In the genomic region with DNA sequence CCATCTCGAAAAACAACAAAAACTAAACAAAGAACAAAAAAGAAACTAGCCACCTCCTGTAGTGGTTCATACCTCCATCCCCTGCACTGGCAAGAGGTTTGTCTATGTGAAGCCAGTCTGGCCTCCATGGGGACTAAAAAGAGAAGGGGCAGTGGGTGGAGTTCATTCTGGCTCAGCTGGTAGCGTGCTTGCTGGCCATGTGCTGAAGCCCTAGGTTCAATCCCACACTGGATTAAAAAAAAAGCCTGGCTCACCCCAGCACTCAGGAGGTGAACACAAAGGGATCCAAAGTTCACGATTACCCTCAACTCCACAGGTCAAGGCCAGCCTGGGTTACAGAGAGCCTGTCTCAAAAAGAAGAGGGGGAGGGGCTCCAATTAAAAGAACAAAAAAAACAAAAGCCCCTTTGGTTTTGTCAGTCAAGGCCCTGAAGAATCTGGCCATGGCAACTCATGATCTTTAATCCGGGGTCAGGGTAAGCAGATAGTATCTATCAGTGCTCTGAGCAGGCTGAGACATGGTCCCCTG, we compare ENCODE assay signal across 30 mouse cellular contexts. TPM values are rescaled to one million over a fixed set of nuclear protein-coding genes. Genes with fewer than 3 reads are reported as not detected.
A peak's percentile ranks its signal among the peaks of the same experiment; 100 is the strongest.
DNase-seq lines count a peak whose midpoint lies in the region; ATAC-seq lines count a peak whose summit lies in the region.
"Had no signal": no experiment of that assay in that cellular context is flagged by ENCODE, and none has a peak within 500 bp of the region (broad histone marks: within the 10 kb centered on the region; RNA-seq: fewer than 3 reads in every experiment).

No protein-coding gene starts in this region.

- no peak for ATAC-seq in heart, embryonic 13.5 days (ENCODE audit: extremely low read depth, insufficient number of reproducible peaks, low FRiP score, low TSS enrichment)
- no peak for ATAC-seq in midbrain, embryonic 13.5 days
- ATAC-seq: forebrain, postnatal 0 days had no signal

- no peaks in the 10 kb centered on the region for H3K27me3 ChIP-seq in heart, embryonic 13.5 days (replicated peaks)
- H3K27me3 ChIP-seq in midbrain, embryonic 10.5 days (ENCODE audit: low read depth, poor library complexity, severe bottlenecking) = peaks cover 16% of the 10 kb centered on the region
- H3K27me3 ChIP-seq in midbrain, embryonic 13.5 days = no peaks in the 10 kb centered on the region
- H3K27me3 ChIP-seq: embryonic facial prominence, embryonic 13.5 days; hindbrain, embryonic 15.5 days; limb, embryonic 15.5 days; neural tube, embryonic 12.5 days had no signal

- no peak overlapping the region for H3K27ac ChIP-seq in heart, embryonic 13.5 days (replicated peaks)
- H3K27ac ChIP-seq in midbrain, embryonic 10.5 days (replicated peaks) = peak overlapping the region; percentile 33
- no peak overlapping the region for H3K27ac ChIP-seq in midbrain, embryonic 13.5 days
- H3K27ac ChIP-seq: embryonic facial prominence, embryonic 13.5 days; hindbrain, embryonic 15.5 days; limb, embryonic 10.5 days; limb, embryonic 15.5 days; macrophage; neural tube, embryonic 12.5 days; stomach, postnatal 0 days had no signal

- H3K36me3 ChIP-seq in heart, embryonic 13.5 days = no peaks in the 10 kb centered on the region
- H3K36me3 ChIP-seq in midbrain, embryonic 10.5 days = no peaks in the 10 kb centered on the region
- H3K36me3 ChIP-seq in midbrain, embryonic 13.5 days = no peaks in the 10 kb centered on the region
- H3K36me3 ChIP-seq: embryonic facial prominence, embryonic 13.5 days; hindbrain, embryonic 15.5 days; limb, embryonic 10.5 days; limb, embryonic 15.5 days; neural tube, embryonic 12.5 days had no signal

- 62% methylated on average over 4 of the region's 4 CpGs for WGBS in heart, embryonic 13.5 days
- WGBS in midbrain, embryonic 10.5 days = 62% methylated on average over 4 of the region's 4 CpGs
- WGBS in midbrain, embryonic 13.5 days = 58% methylated on average over 4 of the region's 4 CpGs

- H3K4me2 ChIP-seq in heart, embryonic 13.5 days = no peak overlapping the region
- H3K4me2 ChIP-seq in midbrain, embryonic 13.5 days (replicated peaks) = no peak overlapping the region
- H3K4me2 ChIP-seq: embryonic facial prominence, embryonic 13.5 days; heart, embryonic 11.5 days; hindbrain, embryonic 15.5 days; limb, embryonic 15.5 days; neural tube, embryonic 12.5 days had no signal

- no peak for DNase-seq in heart, adult 9 months (ENCODE audit: low spot score in 2 of 2)
- no peak for DNase-seq in midbrain, embryonic 10.5 days (ENCODE audit: low spot score)
- peak; percentile 83 for DNase-seq in ZHBTc4 (ENCODE audit: low read depth, low spot score)
- DNase-seq in urinary bladder, adult 2 months (ENCODE audit: low spot score) = no peak
- no peak for DNase-seq in left cerebral cortex, postnatal 4 days
- DNase-seq: adrenal gland, postnatal 10 days; cerebellum, adult 11 months; cerebellum, adult 9-10 months; cerebellum, postnatal 36 days; forebrain, postnatal 0 days; gastrocnemius, postnatal 10 days; kidney, adult 8-10 months; kidney, postnatal 10 days; layer of hippocampus, postnatal 36 days; lung, adult 2 months; lung, postnatal 10 days; right cerebral cortex, adult 18-20 months; thymus, adult 18-20 months; thymus, postnatal 36 days had no signal

- no peaks in the 10 kb centered on the region for H3K9me3 ChIP-seq in heart, embryonic 13.5 days
- H3K9me3 ChIP-seq in midbrain, embryonic 10.5 days (replicated peaks) = no peaks in the 10 kb centered on the region
- H3K9me3 ChIP-seq in midbrain, embryonic 13.5 days = no peaks in the 10 kb centered on the region
- H3K9me3 ChIP-seq: embryonic facial prominence, embryonic 13.5 days; hindbrain, embryonic 15.5 days; limb, embryonic 10.5 days; limb, embryonic 15.5 days; neural tube, embryonic 12.5 days had no signal

- no peak overlapping the region for H3K4me3 ChIP-seq in heart, embryonic 13.5 days
- H3K4me3 ChIP-seq in midbrain, embryonic 10.5 days = no peak overlapping the region
- H3K4me3 ChIP-seq in midbrain, embryonic 13.5 days (replicated peaks) = no peak overlapping the region
- H3K4me3 ChIP-seq: embryonic facial prominence, embryonic 13.5 days; hindbrain, embryonic 15.5 days; limb, embryonic 10.5 days; limb, embryonic 15.5 days; myocyte; neural tube, embryonic 12.5 days had no signal

- intact Hi-C loops in left cerebral cortex, postnatal 4 days (cut with DNase I) = no loop called here

- 0 out of 2 replicates have a peak overlapping the region, but pooled peaks have one; percentile 24 for H3K9ac ChIP-seq in heart, embryonic 13.5 days
- H3K9ac ChIP-seq in midbrain, embryonic 13.5 days (replicated peaks) = no peak overlapping the region
- H3K9ac ChIP-seq: embryonic facial prominence, embryonic 13.5 days; forebrain, postnatal 0 days; hindbrain, embryonic 15.5 days; limb, embryonic 15.5 days; neural tube, embryonic 12.5 days had no signal

- peaks cover 38% of the 10 kb centered on the region for H3K4me1 ChIP-seq in heart, embryonic 13.5 days
- peaks cover 43% of the 10 kb centered on the region for H3K4me1 ChIP-seq in midbrain, embryonic 10.5 days
- H3K4me1 ChIP-seq in midbrain, embryonic 13.5 days (replicated peaks) = peaks cover 11% of the 10 kb centered on the region

RNA-seq across cellular contexts. Expression of a gene that starts 50.8 kb away (rescaled TPM):
- 10.5 and 11.0 TPM in 2 replicates for polyA plus RNA-seq in heart, embryonic 13.5 days (2015; fragmentation: Nextera tagmentation; extraction: Ambion mirVana)
- 12.8 and 16.8 TPM in 2 replicates for polyA plus RNA-seq in midbrain, embryonic 10.5 days (2016; fragmentation: Nextera tagmentation; extraction: Ambion mirVana)
- 41.9 and 43.9 TPM in 2 replicates for polyA plus RNA-seq in midbrain, embryonic 13.5 days (2015; fragmentation: Nextera tagmentation; extraction: Ambion mirVana)
- 11.7 and 15.8 TPM in 2 replicates for polyA plus RNA-seq in urinary bladder, adult 2 months (2012; rRNA removed)
- 100 to 1,000 TPM; 111 to 122 TPM for total RNA-seq in left cerebral cortex, postnatal 4 days (2021)

RNA-seq across cellular contexts. Expression of a gene that starts 52.1 kb away (rescaled TPM):
- polyA plus RNA-seq in heart, embryonic 13.5 days (2015; fragmentation: Nextera tagmentation; extraction: Ambion mirVana) = 55.1 and 63.2 TPM in 2 replicates
- polyA plus RNA-seq in midbrain, embryonic 10.5 days (2016; fragmentation: Nextera tagmentation; extraction: Ambion mirVana) = 69.7 and 70.5 TPM in 2 replicates
- 84.6 and 87.2 TPM in 2 replicates for polyA plus RNA-seq in midbrain, embryonic 13.5 days (2015; fragmentation: Nextera tagmentation; extraction: Ambion mirVana)
- 33.4 TPM in 2 replicates for polyA plus RNA-seq in urinary bladder, adult 2 months (2012; rRNA removed)
- total RNA-seq in left cerebral cortex, postnatal 4 days (2021) = 10 to 100 TPM; 48.2 to 50.9 TPM
